Mouse (Mus musculus): ENCODE results near the gene Rnf157.

Rnf157 gene

GRCm38 (mm10) chr11:116337531-116337930 lies 75.3 kb downstream of the Rnf157 start:
- DNase-seq (ENCODE audit: low read depth, low spot score) = no peak

- DNase-seq (ENCODE audit: low read depth, low spot score) = peak; percentile 43
Measured at GRCm38 (mm10) chr11:116337000-116337399, 75.8 kb downstream of the Rnf157 start.

GRCm38 (mm10) chr11:116336393-116336792 lies 76.4 kb downstream of the Rnf157 start:
- DNase-seq (ENCODE audit: low read depth, low spot score) = peak; percentile 43

- DNase-seq (ENCODE audit: low read depth, low spot score) = peak; percentile 93
Measured at GRCm38 (mm10) chr11:116335244-116336036, 77.4 kb downstream of the Rnf157 start, which contains the start of gene Foxj1. TSS of gene Foxj1 (minus strand) at chr11:116335399.

- no peak for DNase-seq (ENCODE audit: low read depth, low spot score)
Measured at GRCm38 (mm10) chr11:116334417-116334782, 78.4 kb downstream of the Rnf157 start.

GRCm38 (mm10) chr11:116333526-116334416 lies 79.1 kb downstream of the Rnf157 start:
- DNase-seq (ENCODE audit: low read depth, low spot score) = no peak

- DNase-seq (ENCODE audit: low read depth, low spot score) = no peak
Measured at GRCm38 (mm10) chr11:116332983-116333270, 79.9 kb downstream of the Rnf157 start.

- no peak for DNase-seq (ENCODE audit: low read depth, low spot score)
Measured at GRCm38 (mm10) chr11:116332232-116332982, 80.4 kb downstream of the Rnf157 start.

GRCm38 (mm10) chr11:116330211-116330518 lies 82.7 kb downstream of the Rnf157 start:
- DNase-seq (ENCODE audit: low read depth, low spot score) = no peak

- no peak for DNase-seq (ENCODE audit: low read depth, low spot score)
Measured at GRCm38 (mm10) chr11:116329314-116330210, 83.3 kb downstream of the Rnf157 start.

GRCm38 (mm10) chr11:116326963-116327603 lies 85.7 kb downstream of the Rnf157 start:
- no peak for DNase-seq (ENCODE audit: low read depth, low spot score)

GRCm38 (mm10) chr11:116318719-116319659 lies 93.8 kb downstream of the Rnf157 start:
- peak; percentile 86 for DNase-seq (ENCODE audit: low read depth, low spot score)

GRCm38 (mm10) chr11:116312359-116312758 lies 100.5 kb downstream of the Rnf157 start:
- no peak for DNase-seq (ENCODE audit: low read depth, low spot score)

- no peak for DNase-seq (ENCODE audit: low read depth, low spot score)
Measured at GRCm38 (mm10) chr11:116311169-116311568, 101.7 kb downstream of the Rnf157 start.

- DNase-seq (ENCODE audit: low read depth, low spot score) = peak; percentile 9
Measured at GRCm38 (mm10) chr11:116309601-116310000, 103.2 kb downstream of the Rnf157 start.

- DNase-seq (ENCODE audit: low read depth, low spot score) = peak; percentile 33
Measured at GRCm38 (mm10) chr11:116307762-116308531, 104.9 kb downstream of the Rnf157 start.

- DNase-seq (ENCODE audit: low read depth, low spot score) = no peak
Measured at GRCm38 (mm10) chr11:116307019-116307725, 105.7 kb downstream of the Rnf157 start, which contains the start of gene Exoc7. TSS of gene Exoc7 (minus strand) at chr11:116307233.
